Mouse (Mus musculus): ENCODE measurements around the gene Wt1.

Gene Wt1

DNA sequence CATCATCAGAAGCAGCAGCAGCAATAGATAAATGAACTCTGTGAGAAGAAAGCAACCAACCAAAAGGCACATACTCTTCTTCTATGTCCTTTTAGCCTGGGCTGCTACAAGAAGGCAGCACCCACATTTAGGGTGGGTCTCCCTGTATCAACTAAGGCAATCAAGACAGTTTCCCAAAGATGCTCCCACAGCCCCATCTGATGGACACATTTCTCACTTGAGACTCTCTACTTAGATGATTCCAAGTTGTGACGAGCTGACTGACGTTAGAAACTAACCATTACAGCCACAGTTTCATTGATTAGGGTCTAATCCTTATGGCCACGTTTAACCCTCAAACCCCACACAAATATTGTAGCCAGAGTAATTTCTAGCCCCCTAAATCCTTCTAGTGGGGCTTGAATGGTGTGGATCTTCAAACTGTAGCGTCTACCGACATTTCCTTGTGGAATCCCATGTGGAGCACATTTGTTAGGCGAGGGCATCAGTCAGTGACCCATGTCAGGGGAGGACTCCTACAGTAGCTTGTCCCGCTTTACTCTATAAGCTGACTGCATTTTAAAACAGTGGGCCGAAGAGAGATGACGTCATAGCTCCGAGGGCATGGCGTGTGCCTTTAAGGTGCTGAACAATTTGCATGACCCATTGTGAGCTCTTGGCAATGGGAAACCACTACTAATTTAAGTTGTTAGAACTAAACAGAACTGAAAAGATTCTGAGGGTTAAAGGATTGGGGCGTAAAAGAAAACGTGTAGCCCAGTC is 59.6 kb downstream of the Wt1 start:
- no peak for DNase-seq (ENCODE audit: low spot score in 2 of 2)

DNA sequence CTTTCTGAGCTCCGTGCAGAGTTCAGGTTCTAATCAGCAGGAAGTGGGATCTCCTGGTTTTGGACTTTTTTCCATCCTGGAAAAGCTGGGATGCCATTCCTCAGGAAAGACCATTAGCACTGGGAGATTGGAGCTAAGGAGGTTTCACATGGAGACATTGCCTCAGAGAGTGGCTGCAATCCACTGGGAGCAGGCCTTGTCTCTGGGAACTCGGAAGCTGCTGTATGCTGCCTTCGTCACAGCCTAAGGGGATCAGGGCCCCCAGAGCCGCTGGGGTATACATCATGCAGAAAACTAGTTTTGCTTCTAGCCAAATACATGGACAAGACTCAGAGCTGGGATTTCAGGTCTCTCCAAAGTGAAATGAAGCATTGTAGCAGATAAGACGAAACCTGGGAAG is 60.3 kb downstream of the Wt1 start:
- DNase-seq (ENCODE audit: low spot score in 2 of 2): no peak

DNA sequence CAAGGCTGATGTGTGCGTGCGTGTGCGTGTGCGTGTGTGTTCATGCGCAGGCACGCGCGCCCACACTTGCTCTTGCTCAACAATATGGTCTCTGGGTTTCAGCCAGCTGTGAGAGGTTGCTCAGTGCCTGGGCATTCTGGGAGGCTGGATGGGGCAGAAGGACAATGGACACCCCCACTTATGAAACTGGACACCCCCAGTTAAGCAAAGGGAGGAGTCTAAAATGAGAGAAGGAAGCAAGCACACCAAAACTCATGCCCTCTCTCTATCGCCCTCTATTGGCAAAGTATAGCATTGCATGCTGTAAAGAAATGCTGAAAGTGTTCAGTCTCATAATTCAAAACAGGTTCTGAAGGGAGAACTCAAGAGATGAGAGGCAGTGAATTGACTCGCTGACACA is 61.9 kb downstream of the Wt1 start:
- peak in 1 of 2 experiments; percentile 5 for DNase-seq (ENCODE audit: low spot score in 2 of 2)

DNA sequence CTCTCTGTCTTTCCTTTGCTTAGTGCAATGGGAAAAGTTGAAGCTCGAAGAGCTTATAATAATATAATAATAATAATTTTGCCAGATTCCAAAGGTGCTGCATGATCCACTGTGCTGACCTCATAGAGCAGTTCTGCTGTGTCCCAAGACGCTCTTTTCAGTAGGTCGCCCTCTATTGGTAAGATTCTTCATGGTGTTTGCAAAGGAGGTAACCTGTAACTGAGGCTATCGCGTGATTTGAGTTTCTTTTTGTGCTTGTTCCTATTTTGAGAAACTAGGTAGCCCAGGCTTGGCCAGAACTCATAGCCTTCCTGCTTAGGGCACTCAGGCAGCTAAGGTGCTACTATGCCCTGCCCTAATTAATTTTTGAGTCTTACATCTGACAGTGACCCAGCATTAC is 63.0 kb downstream of the Wt1 start:
- no peak for DNase-seq (ENCODE audit: low spot score in 2 of 2)

DNA sequence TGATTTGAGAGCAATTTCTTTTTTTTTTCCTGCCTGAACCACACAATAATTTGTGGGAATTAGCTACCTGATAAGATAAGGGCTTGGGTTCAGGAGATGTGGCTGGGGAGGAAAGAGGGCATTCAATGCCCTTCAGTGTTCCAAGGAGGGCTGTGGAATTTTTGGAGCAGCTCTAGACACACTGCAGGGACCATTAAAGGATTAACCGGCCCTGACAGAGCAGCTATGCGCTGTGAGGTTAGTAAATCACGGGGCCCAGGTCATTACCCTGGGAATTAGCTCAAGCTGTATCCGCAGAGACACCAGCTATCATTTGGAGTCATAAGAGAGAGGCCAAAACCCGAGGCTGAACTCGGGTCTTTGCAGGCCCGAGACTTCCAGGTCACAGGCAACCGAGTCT is 73.8 kb downstream of the Wt1 start:
- DNase-seq (ENCODE audit: low spot score in 2 of 2): no peak

DNA sequence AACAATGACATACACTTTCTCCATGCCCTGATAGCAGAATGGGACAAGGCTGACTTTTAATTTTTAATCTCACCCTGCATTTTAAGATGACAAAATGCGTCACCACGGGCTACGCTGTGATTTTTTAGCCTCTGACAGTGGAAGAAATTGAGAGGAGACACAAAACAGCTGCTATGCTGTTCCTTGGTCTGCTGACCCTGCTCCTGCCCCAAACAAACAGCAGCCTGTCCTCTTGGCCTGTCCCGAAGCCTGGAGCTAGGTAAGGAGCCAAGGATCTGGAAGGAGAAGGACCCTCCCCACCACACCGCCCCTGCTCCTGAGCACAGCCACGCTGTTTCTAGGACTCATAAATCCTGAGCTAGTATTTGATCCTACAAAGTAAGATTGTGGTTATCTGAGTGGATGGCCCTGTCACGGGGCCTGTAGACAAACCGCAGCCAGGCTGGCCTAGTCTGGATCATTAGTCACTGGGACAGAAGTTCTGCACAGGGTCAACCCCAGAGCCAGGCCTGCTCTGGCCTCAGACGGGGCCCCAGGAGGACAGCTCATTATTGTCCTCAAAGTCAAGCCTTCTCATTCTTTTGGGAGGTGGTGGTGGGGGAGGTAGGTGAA is 80.3 kb downstream of the Wt1 start:
- no peak for DNase-seq (ENCODE audit: low spot score in 2 of 2)

DNA sequence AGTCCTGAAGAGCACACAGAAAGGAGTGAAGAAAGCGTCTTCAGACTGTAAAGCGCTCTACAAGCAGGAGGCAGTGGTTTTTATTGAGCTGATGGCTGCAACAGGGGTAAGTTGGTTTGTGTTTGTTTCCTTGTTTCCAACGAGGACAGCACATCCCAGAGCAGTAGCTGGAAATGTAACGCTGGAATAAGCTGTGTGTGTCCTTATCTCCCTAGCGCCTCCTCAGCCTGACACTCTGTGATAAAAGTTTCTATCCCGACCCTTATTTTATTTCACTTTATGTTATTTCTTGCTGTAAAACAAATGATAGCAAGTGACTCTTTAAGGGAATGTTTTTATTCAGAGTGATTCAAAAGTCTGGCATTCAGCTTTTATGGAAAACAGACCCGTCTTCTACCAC is 86.5 kb downstream of the Wt1 start:
- DNase-seq (ENCODE audit: low spot score in 2 of 2): no peak

DNA sequence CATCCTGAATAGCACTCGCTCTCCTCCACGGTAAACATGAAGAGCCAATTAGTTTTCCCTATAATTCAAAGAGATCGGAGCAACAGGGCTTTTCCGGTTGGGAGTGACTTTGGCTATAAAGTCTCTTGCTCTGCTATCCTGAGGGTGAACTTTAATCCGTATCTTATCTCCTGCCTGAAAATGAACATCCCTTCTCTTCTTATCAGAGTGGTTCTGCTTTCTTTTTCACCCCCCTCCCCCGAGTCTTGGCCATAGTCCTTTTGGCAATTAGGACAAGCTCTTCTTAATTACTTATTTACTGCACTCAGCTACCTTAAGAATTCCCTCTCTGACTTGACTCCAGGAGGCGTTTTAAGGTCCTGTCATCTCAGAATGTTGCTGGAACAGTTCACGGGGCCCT is 89.6 kb downstream of the Wt1 start:
- no peak for DNase-seq (ENCODE audit: low spot score in 2 of 2)

DNA sequence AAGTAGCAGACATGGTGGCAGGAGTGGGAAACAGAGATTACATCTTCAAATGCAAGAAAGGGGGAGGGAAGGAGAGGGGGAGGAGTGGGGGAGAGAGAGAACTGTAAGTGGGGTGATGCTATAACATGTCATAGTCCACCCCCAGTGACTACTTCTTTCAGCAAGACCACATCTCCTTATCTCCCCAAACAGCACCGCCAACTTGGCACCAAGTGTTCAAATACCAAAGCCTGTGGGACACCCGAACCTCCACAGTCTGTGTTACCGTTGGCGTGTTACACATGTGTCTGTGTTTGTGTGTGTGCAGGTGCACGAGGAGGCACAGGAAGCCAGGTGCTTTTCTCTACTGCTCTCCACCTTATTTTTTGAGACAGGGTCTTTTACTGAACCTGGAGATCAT is 92.9 kb downstream of the Wt1 start:
- no peak for DNase-seq (ENCODE audit: low spot score in 2 of 2)

DNA sequence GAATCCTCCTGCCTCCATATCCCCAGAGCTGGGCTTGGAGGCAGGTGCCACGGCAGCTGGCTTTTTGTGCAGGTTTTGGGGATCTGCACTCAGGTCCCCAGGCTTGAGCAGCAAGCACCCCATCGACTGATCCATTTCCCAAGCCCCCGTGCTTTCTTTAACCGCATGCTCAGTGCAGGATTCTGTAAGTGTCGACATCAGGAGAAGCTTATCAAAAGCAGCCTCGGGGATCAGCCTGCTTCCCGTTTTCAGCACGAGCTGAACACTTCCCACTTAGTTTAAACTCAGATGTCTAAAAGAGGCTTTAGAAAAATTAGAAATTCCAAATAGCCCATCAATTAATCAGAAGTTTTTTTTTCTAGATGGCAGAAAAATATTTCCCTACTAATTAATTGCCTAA is 93.3 kb downstream of the Wt1 start:
- DNase-seq (ENCODE audit: low spot score in 2 of 2): no peak

DNA sequence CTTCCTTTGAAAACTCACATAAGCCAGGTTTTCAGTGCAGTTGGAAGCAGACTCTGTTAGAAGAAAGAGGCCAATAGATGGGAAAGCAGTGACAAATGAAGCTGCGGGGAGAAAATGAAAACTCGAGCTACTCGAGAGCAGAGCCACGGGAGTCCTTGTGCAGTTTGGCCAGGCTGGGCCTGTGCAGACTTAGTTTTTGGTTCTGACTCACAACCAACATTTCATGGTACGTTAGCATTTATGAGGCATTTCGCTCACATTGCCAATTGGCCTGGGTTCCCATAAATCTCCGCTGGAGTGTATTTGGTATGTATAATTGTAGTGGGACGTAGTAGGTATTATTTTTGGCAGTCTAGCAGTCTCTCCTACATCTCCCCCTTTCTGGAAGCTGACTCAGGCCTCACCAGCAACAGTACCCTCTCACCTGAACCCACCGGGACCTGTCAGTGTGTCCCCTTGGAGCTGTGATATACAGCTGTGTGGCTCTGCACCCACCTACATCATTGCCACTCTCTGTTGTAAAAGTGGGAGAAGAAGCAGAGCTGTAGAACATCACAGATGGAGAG is 94.5 kb downstream of the Wt1 start:
- DNase-seq (ENCODE audit: low spot score in 2 of 2): no peak

Measured in frontal cortex, postnatal 36 days (tissue).